Mouse (Mus musculus) cerebellum, postnatal 25 days (tissue): Measurements from ENCODE around the gene 4930524J08Rik.

Experiments
- DNase-seq, 2 experiments: peaks; one replicate each; pipeline ENCODE4 v3.0.0; 2021; ENCODE audit warnings: mixed read lengths in 2 of 2

4930524J08Rik gene

DNA sequence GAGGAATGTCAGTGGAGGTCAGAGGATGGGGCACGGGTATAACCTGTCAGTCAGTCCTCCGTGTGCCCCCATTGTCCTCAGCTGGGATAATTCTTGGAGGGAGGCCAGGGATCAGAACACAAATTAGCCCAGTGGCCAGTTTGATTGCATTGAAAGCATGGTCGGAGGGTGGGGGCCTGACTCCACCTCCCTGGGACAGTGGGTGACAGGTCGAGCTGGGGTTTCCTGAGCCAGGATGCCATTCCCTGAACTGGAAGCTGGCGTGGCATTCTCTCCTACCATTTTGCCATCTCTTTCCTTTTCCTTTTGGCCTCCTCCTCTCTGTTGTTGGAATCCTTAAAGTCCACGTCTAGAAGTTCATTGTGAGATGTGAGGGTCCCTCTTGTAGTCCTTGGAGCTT, 27.0 kb downstream of the 4930524J08Rik start:
- no peak for DNase-seq

DNA sequence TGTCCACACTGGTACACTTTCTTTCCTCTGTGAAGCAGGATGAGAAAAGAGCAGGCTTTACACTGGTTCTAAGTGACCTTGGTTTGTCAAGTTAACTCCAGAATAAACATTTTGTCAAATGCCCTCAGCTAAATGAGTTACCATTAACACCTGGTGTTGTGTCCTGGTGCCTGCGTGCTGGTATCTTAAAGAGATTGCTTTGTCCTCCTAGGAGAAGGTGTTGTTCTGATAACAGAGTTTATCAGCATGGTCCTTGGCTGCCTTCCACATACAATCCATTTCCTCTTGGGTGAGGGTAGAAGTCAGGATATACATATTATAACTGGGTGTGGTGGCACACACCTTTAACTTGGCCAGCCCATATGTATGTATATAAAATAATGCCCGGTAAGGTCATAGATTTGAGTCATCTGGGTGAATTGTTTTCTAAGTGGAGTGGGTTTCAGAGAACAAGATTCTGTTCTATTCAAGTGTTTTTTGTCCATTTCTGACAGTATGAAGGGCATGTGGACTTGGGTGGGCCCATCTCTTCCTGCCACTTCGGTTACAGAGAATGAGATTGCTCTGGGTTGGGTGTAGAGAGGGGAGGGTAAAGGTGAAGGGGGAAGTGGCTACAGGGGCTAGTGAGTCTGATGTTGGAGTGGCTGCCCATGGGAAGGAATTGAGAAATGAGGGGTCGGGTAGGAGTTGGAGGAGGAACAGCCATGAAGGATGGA, 27.6 kb downstream of the 4930524J08Rik start:
- no peak for DNase-seq

DNA sequence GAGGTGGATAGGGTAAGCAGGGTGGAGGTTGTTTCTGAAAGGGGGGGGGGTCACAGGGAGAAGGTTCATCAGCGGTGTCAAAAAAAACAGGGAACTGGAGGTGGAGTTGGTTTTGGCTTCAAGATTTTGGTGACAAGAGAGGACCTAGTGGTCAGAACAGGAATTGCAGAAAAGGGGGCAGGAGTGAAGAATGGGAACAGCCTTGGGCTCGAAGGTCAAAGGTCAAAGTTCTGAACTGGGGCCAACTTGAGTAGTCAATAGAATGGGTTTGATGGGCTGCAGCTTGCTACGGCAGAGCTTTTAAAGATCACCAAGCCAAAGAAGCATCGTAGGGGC, 28.1 kb downstream of the 4930524J08Rik start:
- DNase-seq, result no peak

DNA sequence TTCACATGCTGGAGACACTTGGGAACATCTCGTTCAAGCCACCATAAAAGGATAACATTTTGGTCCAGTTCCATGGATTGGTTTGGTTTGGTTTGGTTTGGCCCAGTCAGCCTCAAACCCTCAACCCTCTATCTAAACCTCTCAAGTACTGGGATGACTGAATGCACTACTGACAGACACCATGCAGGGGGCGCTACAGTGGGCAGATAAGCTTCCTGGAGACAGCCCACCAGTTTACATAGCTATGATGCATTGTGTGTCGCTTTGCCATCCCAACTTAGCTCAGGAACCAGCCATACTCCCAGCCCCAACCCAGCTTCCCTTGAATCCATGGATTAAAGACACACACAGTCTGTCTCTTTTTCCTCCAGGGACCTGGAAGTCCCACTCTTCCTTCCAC, 29.6 kb downstream of the 4930524J08Rik start:
- no peak for DNase-seq

DNA sequence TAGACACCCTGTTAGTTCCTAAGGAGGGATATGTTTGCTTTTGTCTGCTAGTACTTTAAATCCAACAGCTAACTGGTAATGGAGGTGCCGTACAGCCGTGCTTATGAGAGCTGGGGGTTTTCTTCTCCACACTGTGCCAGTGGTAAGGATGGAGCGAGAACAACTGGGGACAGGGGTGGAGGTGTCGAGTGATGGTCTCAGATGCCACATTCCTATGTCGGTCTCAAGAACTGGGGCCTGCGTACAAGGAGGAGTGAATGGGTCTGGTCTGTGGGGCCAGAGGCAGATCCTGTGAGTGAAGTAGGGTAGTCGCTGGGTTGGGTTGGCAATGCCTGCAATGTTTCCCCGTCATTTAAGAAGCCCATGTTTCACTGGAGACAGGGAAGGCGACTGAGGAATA, 33.7 kb downstream of the 4930524J08Rik start:
- DNase-seq, result no peak

DNA sequence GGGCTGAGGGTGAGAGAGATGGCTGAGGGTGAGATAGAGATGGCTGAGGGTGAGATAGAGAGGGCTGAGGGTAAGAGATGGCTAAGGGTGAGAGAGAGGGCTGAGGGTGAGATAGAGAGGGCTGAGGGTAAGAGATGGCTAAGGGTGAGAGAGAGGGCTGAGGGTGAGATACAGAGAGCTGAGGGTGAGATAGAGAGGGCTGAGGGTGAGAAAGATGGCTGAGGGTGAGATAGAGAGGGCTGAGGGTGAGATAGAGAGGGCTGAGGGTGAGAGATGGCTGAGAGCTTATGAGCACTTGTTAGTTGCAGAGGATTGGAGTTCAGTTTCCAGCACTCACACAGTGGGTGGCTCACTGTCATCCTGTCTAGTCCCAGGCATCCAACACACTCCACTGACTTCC, 41.2 kb downstream of the 4930524J08Rik start:
- DNase-seq, result no peak

DNA sequence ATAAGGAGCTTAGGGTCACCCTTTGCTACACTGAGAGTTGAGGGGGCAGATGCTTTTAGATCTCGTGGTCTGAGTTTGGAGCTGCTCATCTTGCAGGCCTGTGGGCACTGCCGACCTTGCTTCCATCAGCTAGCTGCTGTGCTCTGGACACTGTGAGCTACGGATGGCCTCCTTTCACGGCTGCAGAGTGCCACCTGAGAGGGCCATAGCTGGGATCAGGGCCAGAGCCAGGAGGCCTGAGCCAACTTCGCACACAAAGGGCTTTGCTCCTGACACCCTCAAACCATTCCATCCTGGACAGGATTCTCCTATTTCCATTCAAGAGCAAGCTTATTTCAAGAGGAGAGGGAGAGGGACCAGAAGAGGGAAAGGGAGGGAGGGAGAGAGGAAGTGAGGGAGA, 45.5 kb downstream of the 4930524J08Rik start:
- DNase-seq, result peak; percentile 63 to 76

DNA sequence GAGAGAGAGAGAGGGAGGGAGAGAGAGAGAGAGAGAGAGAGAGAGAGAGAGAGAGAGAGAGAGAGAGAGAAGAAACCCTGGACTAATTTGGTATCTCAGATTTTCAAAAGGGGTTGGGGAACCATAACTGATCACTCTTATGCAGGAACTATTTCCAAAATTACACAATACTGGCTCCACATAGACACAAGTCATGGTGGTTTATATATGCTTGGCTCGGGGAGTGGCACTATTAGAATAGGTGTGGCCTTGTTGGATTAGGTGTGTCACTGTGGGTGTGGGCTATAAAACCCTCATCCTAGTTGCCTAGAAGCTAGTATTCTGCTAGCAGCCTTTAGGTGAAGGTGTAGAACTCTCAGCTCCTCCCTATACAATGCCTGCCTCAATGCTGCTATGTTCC, 46.0 kb downstream of the 4930524J08Rik start:
- no peak for DNase-seq
